Mouse (Mus musculus): ENCODE data around the gene Ppt2. TPM values are rescaled to one million over a fixed set of nuclear protein-coding genes. Genes with fewer than 3 reads are reported as not detected.

The Ppt2 gene
- total RNA-seq, 4 experiments from 2014 or later: 38.0 to 40.7 (median 39.9) TPM

DNA sequence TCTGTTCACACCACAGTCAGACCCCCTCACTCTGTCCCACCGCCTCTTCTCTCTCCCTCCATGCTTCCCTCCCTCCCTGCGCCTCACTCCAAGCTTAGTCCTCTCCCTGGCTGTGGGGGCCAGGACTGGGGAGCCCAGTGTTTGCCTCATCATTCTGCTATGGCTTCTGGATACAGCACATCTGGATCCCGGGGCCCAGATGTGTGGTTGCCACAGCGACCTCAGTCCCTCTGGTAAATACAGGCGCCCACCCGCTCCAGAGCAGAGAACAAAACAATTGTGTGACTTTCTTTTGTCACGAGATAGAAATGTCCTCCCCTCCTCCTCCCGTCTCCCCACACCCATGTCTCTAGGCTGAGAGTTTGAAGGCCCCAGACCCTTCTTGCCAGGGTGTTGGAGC is 28.4 kb upstream of the Ppt2 start:
- peak in 1 of 2 experiments; percentile 52 for DNase-seq (ENCODE audit: low spot score in 2 of 2)

- DNase-seq (ENCODE audit: low spot score in 2 of 2): peak; percentile 79 to 91
Measured at GRCm38 (mm10) chr17:34655581-34655991, 27.3 kb upstream of the Ppt2 start.

GRCm38 (mm10) chr17:34655160-34655559 is 26.9 kb upstream of the Ppt2 start:
- peak; percentile 59 to 77 for DNase-seq (ENCODE audit: low spot score in 2 of 2)

DNA sequence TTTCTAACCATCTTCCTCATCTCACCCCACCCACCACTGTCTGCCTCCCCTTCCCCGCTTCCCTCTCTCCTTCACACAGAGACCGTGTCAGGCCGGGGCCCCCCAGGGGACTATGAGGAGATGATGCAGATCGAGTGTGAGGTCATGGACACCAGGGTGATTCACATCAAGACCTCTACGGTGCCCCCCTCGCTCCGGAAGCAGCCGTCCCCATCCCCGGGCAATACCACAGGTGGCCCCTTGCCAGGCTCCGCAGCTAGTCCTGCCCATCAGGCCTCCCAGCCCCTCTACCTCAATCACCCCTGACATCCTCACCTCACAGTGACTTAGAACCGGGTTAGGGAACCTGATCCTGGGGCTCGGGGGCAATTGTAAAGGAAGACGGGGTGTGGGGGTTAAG is 26.1 kb upstream of the Ppt2 start:
- no peak for DNase-seq (ENCODE audit: low spot score in 2 of 2)

- no peak for DNase-seq (ENCODE audit: low spot score in 2 of 2)
Measured at GRCm38 (mm10) chr17:34653746-34654285, 25.5 kb upstream of the Ppt2 start.

GRCm38 (mm10) chr17:34652985-34653384 is 24.7 kb upstream of the Ppt2 start:
- DNase-seq (ENCODE audit: low spot score in 2 of 2): no peak

- no peak for DNase-seq (ENCODE audit: low spot score in 2 of 2)
Measured at GRCm38 (mm10) chr17:34652546-34652945, 24.2 kb upstream of the Ppt2 start.

DNA sequence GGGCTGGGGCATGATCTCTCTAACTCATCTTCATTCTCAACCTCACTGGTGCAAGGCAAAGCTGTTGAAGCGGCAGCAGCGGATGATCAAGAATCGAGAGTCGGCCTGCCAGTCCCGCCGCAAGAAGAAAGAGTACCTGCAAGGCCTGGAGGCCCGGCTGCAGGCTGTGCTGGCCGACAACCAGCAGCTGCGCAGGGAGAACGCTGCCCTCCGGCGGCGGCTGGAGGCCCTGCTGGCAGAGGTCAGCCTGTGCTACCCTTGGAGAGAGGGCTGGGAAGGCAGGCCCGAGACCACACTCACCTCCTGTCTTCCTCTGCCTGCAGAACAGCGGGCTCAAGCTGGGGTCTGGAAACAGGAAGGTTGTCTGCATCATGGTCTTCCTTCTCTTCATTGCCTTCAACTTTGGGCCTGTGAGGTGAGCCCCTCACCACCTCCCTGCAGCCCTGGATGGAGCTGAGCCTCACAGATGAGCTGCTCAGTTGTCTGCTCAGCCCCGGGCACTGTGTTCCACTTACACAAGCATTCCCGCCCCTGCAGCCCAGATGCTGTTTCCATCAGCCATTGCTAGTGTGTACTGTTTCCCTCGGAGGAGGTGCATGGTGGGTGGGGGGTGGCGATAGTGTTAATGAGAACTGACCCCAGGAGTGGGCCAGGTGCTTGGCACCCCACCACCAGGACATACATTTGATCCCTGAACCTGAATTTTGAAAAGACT is 23.4 kb upstream of the Ppt2 start:
- DNase-seq (ENCODE audit: low spot score in 2 of 2): no peak

GRCm38 (mm10) chr17:34650781-34651180 is 22.5 kb upstream of the Ppt2 start:
- no peak for DNase-seq (ENCODE audit: low spot score in 2 of 2)

- no peak for DNase-seq (ENCODE audit: low spot score in 2 of 2)
Measured at GRCm38 (mm10) chr17:34649106-34649864, 21.0 kb upstream of the Ppt2 start.

GRCm38 (mm10) chr17:34648141-34648890 is 20.0 kb upstream of the Ppt2 start:
- DNase-seq (ENCODE audit: low spot score in 2 of 2): no peak

DNA sequence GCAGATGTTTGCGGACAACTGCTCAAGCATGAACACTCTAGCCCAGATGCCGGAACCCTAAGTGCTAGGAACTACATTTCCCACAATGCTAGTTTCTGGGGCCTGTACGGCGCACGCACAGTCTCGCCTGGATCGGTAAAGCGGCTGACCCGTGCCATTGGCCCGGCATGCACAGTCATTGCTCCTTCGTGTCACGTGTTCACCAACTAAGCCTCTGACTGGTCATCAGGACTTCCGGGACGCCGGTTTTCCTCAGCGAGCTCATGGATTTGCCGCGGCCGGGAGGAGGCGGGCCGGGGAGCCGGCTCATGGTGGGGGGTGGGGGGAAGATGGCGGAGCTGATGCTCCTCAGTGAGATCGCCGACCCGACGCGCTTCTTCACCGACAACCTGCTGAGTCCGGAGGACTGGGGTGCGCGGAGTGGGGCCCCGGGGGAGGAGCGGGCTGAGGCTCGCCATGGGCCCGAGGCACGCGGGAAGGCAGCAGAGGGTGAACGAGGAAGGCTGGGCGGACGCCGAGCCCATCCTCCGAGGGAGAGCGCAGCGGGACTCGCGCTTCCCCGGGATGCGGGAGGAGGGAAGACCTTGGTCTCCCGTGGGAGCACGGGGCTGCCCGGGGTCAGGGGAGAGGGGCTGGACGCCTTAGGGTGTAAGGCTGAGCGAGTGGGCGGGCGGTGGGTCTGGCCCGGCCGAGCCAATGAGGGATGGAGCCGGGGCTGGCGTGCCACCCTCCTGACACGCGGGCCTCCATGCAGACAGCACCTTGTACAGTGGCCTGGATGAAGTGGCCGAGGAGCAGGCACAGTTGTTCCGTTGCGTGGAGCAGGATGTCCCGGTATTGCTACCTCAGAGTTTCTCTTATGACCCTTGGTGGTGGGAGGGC is 18.8 kb upstream of the Ppt2 start, which contains the start of gene Atf6b:
Atf6b (plus strand) TSS at position 241 of the 882 bp plus-strand sequence.
- peak; percentile 92 to 96 for DNase-seq (ENCODE audit: low spot score in 2 of 2)

DNA sequence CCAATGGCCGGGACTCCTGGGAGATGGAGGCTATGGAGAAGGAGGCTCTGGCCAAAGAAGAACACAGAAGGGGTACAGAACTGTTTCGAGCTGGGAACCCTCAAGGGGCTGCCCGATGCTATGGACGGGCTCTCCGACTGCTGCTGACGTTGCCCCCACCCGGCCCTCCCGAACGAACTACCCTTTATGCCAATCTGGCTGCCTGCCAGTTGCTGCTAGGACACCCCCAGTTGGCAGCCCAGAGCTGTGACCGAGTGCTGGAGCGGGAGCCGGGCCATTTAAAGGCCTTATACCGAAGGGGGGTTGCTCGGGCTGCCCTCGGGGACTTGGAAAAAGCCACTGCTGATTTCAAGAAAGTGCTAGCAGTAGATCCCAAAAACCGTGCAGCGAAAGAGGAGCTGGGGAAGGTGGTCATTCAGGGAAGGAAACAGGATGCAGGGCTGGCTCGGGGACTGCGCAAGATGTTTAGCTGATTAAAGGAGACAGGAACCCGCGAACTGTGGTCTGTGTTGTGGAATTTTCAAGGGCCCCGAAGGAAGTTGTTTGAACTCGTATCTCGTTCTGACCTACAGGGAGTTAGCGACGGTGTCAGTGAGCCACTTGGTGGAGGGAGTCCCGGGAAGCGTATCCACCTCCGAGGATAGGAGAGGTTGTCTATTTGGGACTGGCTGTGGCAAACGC is 17.7 kb upstream of the Ppt2 start:
- no peak for DNase-seq (ENCODE audit: low spot score in 2 of 2)

GRCm38 (mm10) chr17:34645256-34645829 is 17.0 kb upstream of the Ppt2 start:
- no peak for DNase-seq (ENCODE audit: low spot score in 2 of 2)

- peak; percentile 92 to 94 for DNase-seq (ENCODE audit: low spot score in 2 of 2)
Measured at GRCm38 (mm10) chr17:34644608-34645007, 16.3 kb upstream of the Ppt2 start, which contains the start of gene Fkbpl. Gene Fkbpl, plus strand, starts transcription at chr17:34644764.

- no peak for DNase-seq (ENCODE audit: low spot score in 2 of 2)
Measured at GRCm38 (mm10) chr17:34643944-34644343, 15.6 kb upstream of the Ppt2 start.

DNA sequence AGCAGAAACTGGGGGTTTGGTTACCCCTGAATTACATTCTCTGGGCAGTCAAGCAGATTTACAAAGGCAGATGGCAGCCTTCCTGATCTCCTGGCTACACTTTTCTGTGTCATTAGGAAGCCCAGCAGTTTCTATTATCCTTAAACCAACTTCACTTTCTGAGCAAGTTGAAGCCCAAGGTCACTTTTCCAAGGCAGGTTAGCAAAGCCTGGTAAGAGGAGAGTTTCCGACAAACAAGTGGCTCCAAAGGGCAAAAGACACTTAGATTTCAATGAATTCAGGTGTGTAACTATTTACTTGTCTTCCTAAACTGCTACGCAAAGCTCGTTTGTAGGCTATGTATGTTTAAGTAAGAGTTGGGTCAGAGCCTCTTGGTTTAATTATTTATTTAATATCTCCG is 15.1 kb upstream of the Ppt2 start:
- DNase-seq (ENCODE audit: low spot score in 2 of 2): no peak

DNA sequence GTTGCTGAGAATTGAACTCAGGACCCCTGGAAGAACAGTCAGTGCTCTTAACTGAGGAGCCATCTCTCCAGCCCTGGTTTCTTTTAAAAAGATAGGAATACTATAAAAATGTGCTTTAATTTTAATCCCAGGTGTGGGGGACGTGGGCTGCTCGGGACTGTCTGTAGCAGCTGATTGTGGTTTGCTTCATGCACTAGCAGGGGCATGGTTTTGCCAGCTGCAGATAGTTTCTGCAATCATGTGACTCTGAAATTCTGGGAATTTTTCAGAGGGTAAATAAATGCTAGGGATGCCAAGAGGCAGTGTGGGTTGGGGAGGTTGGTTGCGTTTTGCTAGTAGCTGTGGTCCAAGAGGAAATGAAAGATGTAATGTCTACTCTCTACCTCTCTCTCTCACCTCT is 13.6 kb upstream of the Ppt2 start:
- no peak for DNase-seq (ENCODE audit: low spot score in 2 of 2)

DNA sequence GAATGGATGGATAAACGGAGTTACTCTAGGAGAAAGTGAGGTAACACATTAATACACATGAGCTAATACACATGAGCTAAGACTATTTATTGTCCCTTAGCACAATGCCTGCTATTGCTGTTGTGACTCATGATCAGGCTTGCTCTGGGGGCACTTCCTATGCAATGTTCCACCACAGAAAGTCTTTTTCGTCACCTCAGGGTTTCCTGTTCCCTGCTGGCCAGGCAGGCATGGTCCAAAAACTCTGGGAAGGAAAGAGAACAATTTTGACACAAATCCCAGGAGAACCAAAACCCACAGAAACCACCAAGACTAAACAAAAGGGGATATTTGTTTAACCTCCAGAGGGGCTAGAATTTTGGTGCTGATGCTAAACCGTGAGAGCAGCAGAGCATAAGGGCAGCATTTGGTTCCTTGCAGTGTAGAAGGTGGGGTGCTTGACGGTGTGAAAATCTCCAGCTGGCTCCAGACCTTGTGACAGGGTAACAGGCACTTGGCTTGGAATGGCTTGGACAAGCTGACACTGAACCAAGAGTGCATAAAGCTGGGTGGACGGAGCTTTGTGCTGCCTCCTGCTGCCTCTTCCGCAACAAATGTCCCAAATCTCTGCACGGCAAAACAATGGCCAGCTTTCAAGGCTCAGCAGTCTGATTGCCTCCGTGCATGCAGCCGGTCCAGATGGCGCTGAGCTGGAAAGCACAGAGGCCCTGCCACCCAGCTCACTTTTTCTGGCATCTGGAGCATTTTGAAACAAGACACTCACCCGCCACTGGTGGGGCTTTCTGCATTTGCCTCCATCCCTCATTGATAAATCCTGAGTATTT is 12.7 kb upstream of the Ppt2 start:
- no peak for DNase-seq (ENCODE audit: low spot score in 2 of 2)
